7 mouse cellular contexts compared by ENCODE assay signal in the genomic region with DNA sequence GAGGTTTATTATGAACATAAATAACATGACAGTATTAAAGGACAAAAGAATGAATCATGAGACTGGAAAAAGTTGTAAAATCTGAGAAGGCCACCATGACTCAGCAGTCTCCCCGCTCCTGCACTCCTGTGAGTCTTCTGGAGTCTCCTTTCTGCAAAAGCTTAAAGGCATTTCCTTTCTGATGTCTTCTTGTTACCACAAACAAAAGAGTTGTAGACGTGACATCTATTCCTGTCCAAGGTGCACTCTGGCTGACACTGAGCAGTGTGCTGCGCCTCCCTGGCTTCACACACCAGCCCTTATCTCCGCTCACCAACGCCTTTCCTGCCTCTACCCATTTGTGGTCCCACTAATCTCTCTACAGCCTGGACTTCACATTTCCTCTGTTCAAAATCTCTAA. TPM values are rescaled to one million over a fixed set of nuclear protein-coding genes. Genes with fewer than 3 reads are reported as not detected.
DNase-seq lines count a peak whose midpoint lies in the region; ATAC-seq and TF ChIP-seq lines count a peak whose summit lies in the region.

No protein-coding gene starts in this region.

- no peaks in the 10 kb centered on the region for H3K4me1 ChIP-seq in kidney, embryonic 15.5 days
- H3K4me1 ChIP-seq in midbrain, embryonic 15.5 days: no peaks in the 10 kb centered on the region
- no peaks in the 10 kb centered on the region for H3K4me1 ChIP-seq in forebrain, embryonic 12.5 days

- H3K9me3 ChIP-seq in kidney, embryonic 15.5 days (replicated peaks): no peaks in the 10 kb centered on the region
- no peaks in the 10 kb centered on the region for H3K9me3 ChIP-seq in midbrain, embryonic 15.5 days
- H3K9me3 ChIP-seq in forebrain, embryonic 12.5 days: no peaks in the 10 kb centered on the region

- peak; percentile 83 for ATAC-seq in kidney, embryonic 15.5 days (replicated peaks; ENCODE audit: low FRiP score)
- peak; percentile 49; the same call in 1 of the 2 replicates for ATAC-seq in megakaryocyte, adult 5-6 weeks (ENCODE audit: poor library complexity, severe bottlenecking)
- no peak for ATAC-seq in midbrain, embryonic 15.5 days (replicated peaks)
- ATAC-seq in forebrain, embryonic 12.5 days (ENCODE audit: low FRiP score): no peak

- H3K4me3 ChIP-seq in kidney, embryonic 15.5 days (replicated peaks): no peak overlapping the region
- no peak overlapping the region for H3K4me3 ChIP-seq in left cerebral cortex, adult 2 months
- H3K4me3 ChIP-seq in midbrain, embryonic 15.5 days: no peak overlapping the region
- no peak overlapping the region for H3K4me3 ChIP-seq in forebrain, embryonic 12.5 days (replicated peaks)

- WGBS in kidney, embryonic 15.5 days: 54% methylated on average over 5 of the region's 5 CpGs
- 85% methylated on average over 5 of the region's 5 CpGs for WGBS in midbrain, embryonic 15.5 days
- 84% methylated on average over 5 of the region's 5 CpGs for WGBS in forebrain, embryonic 12.5 days

- TF ChIP-seq CTCF in left cerebral cortex, adult 2 months (IDR thresholded peaks at IDR 0.05): no peak

- H3K9ac ChIP-seq in kidney, embryonic 15.5 days: no peak overlapping the region
- no peak overlapping the region for H3K9ac ChIP-seq in midbrain, embryonic 15.5 days
- H3K9ac ChIP-seq in forebrain, embryonic 12.5 days: no peak overlapping the region

- peak; percentile 34 for DNase-seq in ZHBTc4 (ENCODE audit: low read depth, low spot score)
- DNase-seq in heart, adult 8-10 months (ENCODE audit: low spot score): peak; percentile 70
- DNase-seq in left cerebral cortex, adult 2 months (ENCODE audit: extremely low spot score in 1 of 2, low spot score in 2 of 2): no peak

- no peak overlapping the region for H3K4me2 ChIP-seq in kidney, embryonic 15.5 days
- no peak overlapping the region for H3K4me2 ChIP-seq in midbrain, embryonic 15.5 days
- H3K4me2 ChIP-seq in forebrain, embryonic 12.5 days: no peak overlapping the region

- H3K27me3 ChIP-seq in kidney, embryonic 15.5 days: no peaks in the 10 kb centered on the region
- H3K27me3 ChIP-seq in midbrain, embryonic 15.5 days (replicated peaks): no peaks in the 10 kb centered on the region
- H3K27me3 ChIP-seq in forebrain, embryonic 12.5 days: no peaks in the 10 kb centered on the region

- intact Hi-C loops in left cerebral cortex, adult 2 months (cut with DNase I): no loop called here

- H3K36me3 ChIP-seq in kidney, embryonic 15.5 days: no peaks in the 10 kb centered on the region
- H3K36me3 ChIP-seq in midbrain, embryonic 15.5 days (replicated peaks): no peaks in the 10 kb centered on the region
- no peaks in the 10 kb centered on the region for H3K36me3 ChIP-seq in forebrain, embryonic 12.5 days (replicated peaks)

- H3K27ac ChIP-seq in kidney, embryonic 15.5 days: no peak overlapping the region
- H3K27ac ChIP-seq in left cerebral cortex, adult 2 months: no peak overlapping the region
- H3K27ac ChIP-seq in midbrain, embryonic 15.5 days: no peak overlapping the region
- H3K27ac ChIP-seq in forebrain, embryonic 12.5 days: no peak overlapping the region

RNA-seq across cellular contexts. Expression of gene Car8, which starts 38.8 kb away (rescaled TPM):
- total RNA-seq in heart, adult 8-10 months (2022): 10 to 100 TPM in 2 of 4 experiments, 1 to 10 TPM in 2; 9.6 to 14.0 (median 10.0) TPM
- 12.3 and 12.6 TPM in 2 replicates for polyA plus RNA-seq in kidney, embryonic 15.5 days (2015; fragmentation: Nextera tagmentation; extraction: Ambion mirVana)
- total RNA-seq in megakaryocyte, adult 5-6 weeks (2015): 0.27 TPM in 1 of 2 replicates, not detected in the other
- not detected in 2 replicates for total RNA-seq in megakaryocyte, adult 5-6 weeks (2017)
- 1 to 10 TPM; 6.8 to 8.4 TPM for total RNA-seq in left cerebral cortex, adult 2 months (2021)
- 8.6 and 11.1 TPM in 2 replicates for polyA plus RNA-seq in midbrain, embryonic 15.5 days (2015; fragmentation: Nextera tagmentation; extraction: Ambion mirVana)
- polyA plus RNA-seq in forebrain, embryonic 12.5 days (2016; fragmentation: Nextera tagmentation; extraction: Ambion mirVana): 1.4 TPM in 2 replicates

Comparison
In these comparisons a context has a peak if more than half of its experiments do, and no peak if none do; other contexts are left out.
1. DNase-seq: peak in ZHBTc4 (single experiment) and heart, adult 8-10 months (single experiment); none in left cerebral cortex, adult 2 months (0 of 2).
2. ATAC-seq: peak in kidney, embryonic 15.5 days (single experiment) and megakaryocyte, adult 5-6 weeks (single experiment); none in midbrain, embryonic 15.5 days (single experiment) and forebrain, embryonic 12.5 days (single experiment).
3. RNA of gene Car8, which starts 38.8 kb away (total RNA-seq): 9.6 to 14.0 TPM in heart, adult 8-10 months and 6.8 to 8.4 TPM in left cerebral cortex, adult 2 months; 0.27 TPM in megakaryocyte, adult 5-6 weeks; every median in the first group is over 4 times any median in the second.